Mouse (Mus musculus): ENCODE measurements at regions not wholly inside any gene's neighbourhood (a gene's known extent, or its start where the extent isn't known, plus 50 kb on each side); places are given as distances from the start of the nearest gene placed in this dataset.
A peak's percentile ranks its signal among the peaks of the same experiment; 100 is the strongest.

- DNase-seq (ENCODE audit: low read depth, low spot score): no peak
Measured at GRCm38 (mm10) chr8:44094818-44095217, 385.0 kb upstream of the Adam34 start.

- DNase-seq (ENCODE audit: low read depth, low spot score): no peak
Measured at GRCm38 (mm10) chr8:44093491-44093890, 383.6 kb upstream of the Adam34 start.

GRCm38 (mm10) chr8:44082057-44082456 lies 372.2 kb upstream of the Adam34 start:
- DNase-seq (ENCODE audit: low read depth, low spot score): no peak

- DNase-seq (ENCODE audit: low read depth, low spot score): no peak
Measured at GRCm38 (mm10) chr8:44058846-44059245, 349.0 kb upstream of the Adam34 start.

GRCm38 (mm10) chr8:44042572-44043355 lies 332.9 kb upstream of the Adam34 start:
- no peak for DNase-seq (ENCODE audit: low read depth, low spot score)

GRCm38 (mm10) chr8:44034211-44034610 lies 324.4 kb upstream of the Adam34 start:
- DNase-seq (ENCODE audit: low read depth, low spot score): no peak

GRCm38 (mm10) chr8:44031376-44031775 lies 321.5 kb upstream of the Adam34 start:
- no peak for DNase-seq (ENCODE audit: low read depth, low spot score)

GRCm38 (mm10) chr8:44030972-44031371 lies 321.1 kb upstream of the Adam34 start:
- DNase-seq (ENCODE audit: low read depth, low spot score): no peak

GRCm38 (mm10) chr8:44027738-44028137 lies 317.9 kb upstream of the Adam34 start:
- DNase-seq (ENCODE audit: low read depth, low spot score): no peak

- peak; percentile 1 for DNase-seq (ENCODE audit: low read depth, low spot score)
Measured at GRCm38 (mm10) chr8:44025926-44026325, 316.1 kb upstream of the Adam34 start.

GRCm38 (mm10) chr8:44024028-44024427 lies 314.2 kb upstream of the Adam34 start:
- DNase-seq (ENCODE audit: low read depth, low spot score): no peak
